Mouse (Mus musculus) CH12.LX (cell line): ENCODE data around the gene Rfxank. TPM values are rescaled to one million over a fixed set of nuclear protein-coding genes. Genes with fewer than 3 reads are reported as not detected.

ENCODE experiments used
- DNase-seq: peaks from one replicate; pipeline ENCODE4 v3.0.0-alpha.2; 2013; ENCODE audit errors: extremely low read depth
- H3K27ac ChIP-seq: 2 replicates; pipeline ENCODE4 v1.5.1; 2012; ENCODE audit warnings: low read depth, mild to moderate bottlenecking, control low read depth, moderate library complexity; ENCODE audit not compliant: insufficient read depth
- H3K27me3 ChIP-seq: replicated peaks from 2 replicates; pipeline ENCODE3; 2012; ENCODE audit warnings: inconsistent platforms
- H3K36me3 ChIP-seq, 2 experiments: replicated peaks in 1 of 2; 2 replicates each; pipeline versions ENCODE3 to v1.6.1; 2012; ENCODE audit warnings: inconsistent platforms in 1 of 2, low read length in 1 of 2, mild to moderate bottlenecking in 1 of 2, mixed read lengths in 1 of 2, moderate library complexity in 1 of 2; ENCODE audit not compliant: control insufficient read depth in 1 of 2, insufficient read depth in 1 of 2
- H3K4me1 ChIP-seq, 2 experiments: 2 replicates each; pipeline ENCODE4 v1.6.1; 2012; ENCODE audit warnings: inconsistent platforms in 1 of 2, moderate library complexity in 1 of 2; ENCODE audit not compliant: insufficient read depth in 2 of 2, control insufficient read depth in 1 of 2
- H3K4me2 ChIP-seq: 2 replicates; pipeline ENCODE4 v1.6.1; 2012; ENCODE audit warnings: low read depth, mild to moderate bottlenecking, control low read depth; ENCODE audit not compliant: poor library complexity, insufficient read depth, severe bottlenecking
- H3K4me3 ChIP-seq, 3 experiments: fragments of 150-350 bp in 1 of 3; sonication (generic) in 1 of 3; replicated peaks in 1 of 3; 2 replicates each; pipeline versions ENCODE3 to v1.5.1; 2011 to 2012; ENCODE audit warnings: low read depth in 2 of 3, low read length in 2 of 3, mild to moderate bottlenecking in 2 of 3, moderate library complexity in 2 of 3, control low read depth in 1 of 3, improper control_type of control experiment in 1 of 3, inconsistent platforms in 1 of 3, mixed read lengths in 1 of 3; ENCODE audit not compliant: poor library complexity in 1 of 3
- H3K79me2 ChIP-seq: replicated peaks from 2 replicates; pipeline ENCODE4 v1.6.1; 2012; ENCODE audit warnings: mild to moderate bottlenecking, moderate library complexity; ENCODE audit not compliant: control insufficient read depth, poor library complexity, insufficient read depth, severe bottlenecking; ENCODE audit errors: extremely low read depth
- H3K9ac ChIP-seq: 2 replicates; pipeline ENCODE4 v1.6.1; 2012; ENCODE audit warnings: low read depth, mild to moderate bottlenecking, control low read depth, moderate library complexity; ENCODE audit not compliant: insufficient read depth
- H3K9me3 ChIP-seq: replicated peaks from 2 replicates; pipeline ENCODE3; 2012; ENCODE audit warnings: low read length, inconsistent platforms, mixed read lengths
- CHD1 ChIP-seq: IDR thresholded peaks from 2 replicates; pipeline ENCODE4 v1.6.1; 2012; ENCODE audit warnings: low read depth, low read length, improper control_type of control experiment, inconsistent platforms
- CHD2 ChIP-seq: IDR thresholded peaks from 2 replicates; pipeline ENCODE4 v1.6.1; 2011; ENCODE audit warnings: low read length, improper control_type of control experiment
- CTCF ChIP-seq, 2 experiments: IDR thresholded peaks in 1 of 2; conservative IDR thresholded peaks in 1 of 2; 2 replicates each; pipeline ENCODE4 v1.5.1; 2011 to 2012; ENCODE audit warnings: low read depth in 2 of 2, low read length in 2 of 2, improper control_type of control experiment in 1 of 2, inconsistent platforms in 1 of 2, mild to moderate bottlenecking in 1 of 2, moderate library complexity in 1 of 2
- GABPA ChIP-seq: IDR thresholded peaks from 2 replicates; pipeline ENCODE4 v1.6.1; 2012; ENCODE audit warnings: low read depth, low read length, improper control_type of control experiment, inconsistent platforms; ENCODE audit not compliant: insufficient replicate concordance
- HCFC1 ChIP-seq: IDR thresholded peaks from 2 replicates; pipeline ENCODE4 v1.6.1; 2012; ENCODE audit warnings: low read depth, mild to moderate bottlenecking, inconsistent platforms, low read length, improper control_type of control experiment
- KAT2A ChIP-seq: IDR thresholded peaks from 2 replicates; pipeline ENCODE4 v1.6.1; 2012; ENCODE audit warnings: low read length, improper control_type of control experiment, inconsistent platforms; ENCODE audit not compliant: insufficient replicate concordance
- MAFK ChIP-seq: IDR thresholded peaks from 2 replicates; pipeline ENCODE4 v1.6.1; 2011; ENCODE audit warnings: low read length, improper control_type of control experiment; ENCODE audit not compliant: insufficient replicate concordance
- MAX ChIP-seq: IDR thresholded peaks from 2 replicates; pipeline ENCODE4 v1.6.1; 2011; ENCODE audit warnings: low read length, improper control_type of control experiment
- MAZ ChIP-seq: IDR thresholded peaks from 2 replicates; pipeline ENCODE4 v1.6.1; 2012; ENCODE audit warnings: low read depth, mild to moderate bottlenecking, inconsistent platforms, low read length, improper control_type of control experiment, moderate library complexity
- MEF2A ChIP-seq: IDR thresholded peaks from 2 replicates; pipeline ENCODE4 v1.6.1; 2014; ENCODE audit warnings: low read depth, mild to moderate bottlenecking, inconsistent platforms, low read length, improper control_type of control experiment, borderline replicate concordance
- NELFE ChIP-seq: IDR thresholded peaks from 2 replicates; pipeline ENCODE4 v1.6.1; 2011; ENCODE audit warnings: low read depth, low read length, improper control_type of control experiment
- NRF1 ChIP-seq: IDR thresholded peaks from 2 replicates; pipeline ENCODE4 v1.6.1; 2014; ENCODE audit warnings: low read depth, mild to moderate bottlenecking, inconsistent platforms, low read length, improper control_type of control experiment, moderate library complexity
- POLR2A ChIP-seq: IDR thresholded peaks from 2 replicates; pipeline ENCODE4 v1.6.1; 2011; ENCODE audit warnings: low read depth, mild to moderate bottlenecking, improper control_type of control experiment, low read length
- POLR2AphosphoS2 ChIP-seq: IDR thresholded peaks from 2 replicates; pipeline ENCODE4 v1.6.1; 2011; ENCODE audit warnings: low read depth, low read length, improper control_type of control experiment
- RCOR1 ChIP-seq: conservative IDR thresholded peaks from 2 replicates; pipeline ENCODE4 v1.6.1; 2012; ENCODE audit warnings: low read depth, mild to moderate bottlenecking, inconsistent platforms, low read length, improper control_type of control experiment
- TBP ChIP-seq: conservative IDR thresholded peaks from 2 replicates; pipeline ENCODE4 v1.6.1; 2011; ENCODE audit warnings: low read depth, low read length, improper control_type of control experiment
- TCF12 ChIP-seq: IDR thresholded peaks from 2 replicates; pipeline ENCODE4 v1.6.1; 2014; ENCODE audit warnings: low read depth, mild to moderate bottlenecking, inconsistent platforms, low read length, improper control_type of control experiment
- UBTF ChIP-seq: IDR thresholded peaks from 2 replicates; pipeline ENCODE4 v1.6.1; 2012; ENCODE audit warnings: low read depth, mild to moderate bottlenecking, inconsistent platforms, low read length, improper control_type of control experiment, moderate library complexity
- USF1 ChIP-seq: IDR thresholded peaks from 2 replicates; pipeline ENCODE4 v1.6.1; 2014; ENCODE audit warnings: low read depth, mild to moderate bottlenecking, inconsistent platforms, low read length, improper control_type of control experiment
- USF2 ChIP-seq: conservative IDR thresholded peaks from 2 replicates; pipeline ENCODE4 v1.6.1; 2011; ENCODE audit warnings: low read depth, low read length, improper control_type of control experiment
- ZKSCAN1 ChIP-seq: IDR thresholded peaks from 2 replicates; pipeline ENCODE4 v1.6.1; 2012; ENCODE audit warnings: low read depth, inconsistent platforms, low read length, improper control_type of control experiment, borderline replicate concordance
- ZMIZ1 ChIP-seq: IDR thresholded peaks from 2 replicates; pipeline ENCODE4 v1.6.1; 2012; ENCODE audit warnings: low read depth, mild to moderate bottlenecking, inconsistent platforms, low read length, improper control_type of control experiment
- ZNF384 ChIP-seq: IDR thresholded peaks from 2 replicates; pipeline ENCODE4 v1.6.1; 2012; ENCODE audit warnings: low read depth, low read length, improper control_type of control experiment, inconsistent platforms
- dilution Hi-C: fragments of 300-500 bp; cut with MboI; formaldehyde crosslinking; loops from 2 replicates; pipeline ENCODE4 v1.14.3; 2020; ENCODE audit warnings: low sequenced_read_pairs; ENCODE audit not compliant: extremely low pct_unique_long_range_greater_than_20kb, extremely low pct_ligation_motif_present
- in situ Hi-C: fragments of 300-500 bp; cut with MboI; formaldehyde crosslinking; loops from 3 replicates; pipeline ENCODE4 v1.14.3; 2019; ENCODE audit warnings: low sequenced_read_pairs, low pct_ligation_motif_present, low pct_unique_long_range_greater_than_20kb, mixed read lengths
- polyA plus RNA-seq: library from polyadenylated mRNA; unstranded; fragments of >175 nt; gene quantifications from 2 replicates; pipeline ENCODE4 v1.2.1, GENCODE M21; 2012; ENCODE audit warnings: low read depth; ENCODE audit not compliant: insufficient read length
- total RNA-seq, 2 experiments: library from RNA; depleted of rRNA; stranded (reverse); fragments of 300-350 nt in 1 of 2; fragments of >200 nt in 1 of 2; gene quantifications; 2 replicates each; pipeline ENCODE4 v1.2.3; 2012 to 2014

The Rfxank gene
- total and polyA plus RNA-seq, 3 experiments, result 12.3 to 17.2 (median 13.4) TPM

- no peak overlapping the region for H3K4me2 ChIP-seq
Observed at GRCm38 (mm10) chr8:70128435-70128834, 10.5 kb downstream of the Rfxank start.

GRCm38 (mm10) chr8:70124992-70125391 lies 14.0 kb downstream of the Rfxank start:
- Histone ChIP-seq H3K9ac (no peak overlapping the region), H3K36me3 (no peaks in the 10 kb centered on the region), H3K27ac (no peak overlapping the region), H3K4me3 (no peak overlapping the region), H3K27me3 (no peaks in the 10 kb centered on the region), H3K79me2 (no peaks in the 10 kb centered on the region), H3K4me2 (no peak overlapping the region), H3K4me1 (peaks cover 0 to 11% of the 10 kb centered on the region in 2 experiments; a peak in 2 of 4 replicates), H3K9me3 (no peaks in the 10 kb centered on the region)
- no peak for TF ChIP-seq KAT2A
- no peak for TF ChIP-seq ZNF384
- no peak for TF ChIP-seq RCOR1
- no peak for TF ChIP-seq GABPA
- TF ChIP-seq ZMIZ1, result no peak
- no peak for TF ChIP-seq TCF12
- no peak for TF ChIP-seq POLR2AphosphoS2
- TF ChIP-seq CTCF (conservative IDR thresholded peaks at IDR 0.05 in 1 of 2, IDR thresholded peaks at IDR 0.05 in 1 of 2; ENCODE audit: low read depth in 2 of 2, low read length in 2 of 2), result no peak
- no peak for TF ChIP-seq MAZ
- no peak for TF ChIP-seq UBTF
- no peak for TF ChIP-seq HCFC1
- TF ChIP-seq MAFK, result no peak
- TF ChIP-seq NRF1, result no peak
- TF ChIP-seq NELFE, result no peak
- TF ChIP-seq CHD1, result no peak
- TF ChIP-seq POLR2A, result no peak
- no peak for TF ChIP-seq ZKSCAN1
- no peak for TF ChIP-seq USF1
- no peak for TF ChIP-seq MAX
- no peak for TF ChIP-seq USF2
- dilution Hi-C loops (no loop called here), in situ Hi-C loops (no loop called here)
- DNase-seq, result no peak

More at GRCm38 (mm10) chr8:70128435-70128834, 10.5 kb downstream of the Rfxank start:
- no peaks in the 10 kb centered on the region for H3K27me3 ChIP-seq
- TF ChIP-seq ZNF384 (no peak), POLR2A (no peak), CHD2 (no peak), USF1 (no peak), HCFC1 (no peak), MEF2A (no peak), TBP (no peak), UBTF (no peak)
- TF ChIP-seq, all 38 proteins: peak for 0
- in situ Hi-C loops, result no loop called here
- peaks cover 6 to 35% of the 10 kb centered on the region in 2 experiments; a peak in 3 of 4 replicates for H3K4me1 ChIP-seq
- dilution Hi-C loops, result no loop called here
- H3K36me3 ChIP-seq, result peaks cover 6 to 19% of the 10 kb centered on the region in 2 experiments
- no peak for DNase-seq
- no peak overlapping the region for H3K9ac ChIP-seq
- H3K27ac ChIP-seq, result no peak overlapping the region
- no peak overlapping the region for H3K4me3 ChIP-seq
- peaks cover 14% of the 10 kb centered on the region for H3K79me2 ChIP-seq
- H3K9me3 ChIP-seq, result no peaks in the 10 kb centered on the region
